Mouse (Mus musculus) limb, embryonic 11.5 days (tissue): ENCODE measurements around the gene Crtam. TPM values are rescaled to one million over a fixed set of nuclear protein-coding genes. Genes with fewer than 3 reads are reported as not detected.

ENCODE experiments used
- polyA plus RNA-seq: library from polyadenylated mRNA; unstranded; fragments of >200 nt; fragmentation: Nextera tagmentation; extraction: Ambion mirVana; gene quantifications from 2 replicates; pipeline ENCODE4 v1.2.1, GENCODE M21; 2014

The Crtam gene
- polyA plus RNA-seq, 1 experiment from 2014 or later, result 0.32 TPM

Other genes starting within 250 kb of the Crtam start
- 3,724 and 3,791 TPM in 2 replicates for gene Hspa8, start 203.6 kb downstream of the Crtam start, polyA plus RNA-seq
- gene Bsx, start 130.5 kb downstream of the Crtam start, polyA plus RNA-seq, result not detected in 2 replicates
- gene Jhy, start 40.5 kb downstream of the Crtam start, polyA plus RNA-seq, result 0.18 and 0.27 TPM in 2 replicates
- gene Ubash3b, start 157.1 kb upstream of the Crtam start, polyA plus RNA-seq, result 6.6 and 8.2 TPM in 2 replicates